In the genomic region with DNA sequence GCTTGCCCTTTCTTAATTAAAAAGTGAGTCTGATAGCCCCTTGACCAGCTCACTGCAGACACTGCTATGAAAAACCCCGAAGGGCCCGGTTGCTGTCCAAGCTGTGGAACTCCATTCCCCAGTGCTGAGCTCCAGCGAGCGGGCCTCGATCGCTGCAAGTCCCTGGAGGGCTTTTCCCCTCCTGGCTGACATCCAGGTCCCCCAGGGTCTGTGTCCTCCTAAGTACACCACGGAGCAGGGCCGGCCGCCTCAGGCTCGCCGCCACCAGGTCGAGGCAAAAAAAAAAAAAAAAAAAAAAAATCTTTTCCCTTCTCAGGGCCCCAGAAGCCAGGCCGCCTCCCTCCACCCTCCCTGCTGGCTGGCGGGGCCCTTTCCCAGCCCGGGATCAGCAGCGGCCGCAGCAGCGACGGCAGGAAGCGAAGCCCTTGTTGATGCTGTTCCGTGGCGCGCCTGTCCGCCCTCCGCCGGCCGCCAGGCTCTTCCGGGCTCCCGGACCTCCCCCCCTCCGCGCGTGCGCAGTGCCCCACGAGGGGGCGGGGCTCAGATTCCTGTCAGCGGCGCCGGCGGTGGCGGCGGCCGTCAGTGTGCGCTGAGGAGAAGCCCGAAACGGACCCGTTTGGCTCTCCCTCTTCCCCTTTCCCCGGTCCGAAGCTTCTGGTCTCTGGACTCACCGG, we compare ENCODE assay signal across 8 mouse cellular contexts. TPM values are rescaled to one million over a fixed set of nuclear protein-coding genes. Genes with fewer than 3 reads are reported as not detected.
DNase-seq lines count a peak whose midpoint lies in the region; ATAC-seq lines count a peak whose summit lies in the region.

TSS of gene Nfat5 (plus strand) at position 543 of the 674 bp plus-strand sequence.

- WGBS in heart, embryonic 14.5 days, result 0% methylated on average over 46 of the region's 49 CpGs
- WGBS in liver, embryonic 13.5 days (ENCODE audit: insufficient replicate concordance), result under 1% methylated on average over 49 of the region's 49 CpGs
- 0% methylated on average over 49 of the region's 49 CpGs for WGBS in stomach, embryonic 16.5 days

- peak within 1 kb of the TSS; percentile 89 for H3K4me3 ChIP-seq in brown adipose tissue, adult 24 weeks (ENCODE audit: insufficient read depth, low read depth, low read length)
- peak within 1 kb of the TSS; percentile 77 to 97 for H3K4me3 ChIP-seq in heart, embryonic 14.5 days (ENCODE audit: control insufficient read depth in 1 of 2, insufficient read depth in 1 of 2, low read depth in 1 of 2, low read length in 2 of 2)
- H3K4me3 ChIP-seq in liver, embryonic 13.5 days (replicated peaks), result peak within 1 kb of the TSS; percentile 96
- H3K4me3 ChIP-seq in stomach, embryonic 16.5 days (replicated peaks; ENCODE audit: low read length), result peak within 1 kb of the TSS; percentile 98

- H3K27ac ChIP-seq in brown adipose tissue, adult 24 weeks (replicated peaks; ENCODE audit: low read depth, low read length), result peak within 1 kb of the TSS; percentile 86
- peak within 1 kb of the TSS; percentile 96 to 97 for H3K27ac ChIP-seq in heart, embryonic 14.5 days (replicated peaks in 1 of 2; ENCODE audit: control insufficient read depth in 1 of 2, insufficient read depth in 1 of 2, low read depth in 2 of 2, low read length in 2 of 2)
- peak within 1 kb of the TSS; percentile 92 for H3K27ac ChIP-seq in liver, embryonic 13.5 days
- peak within 1 kb of the TSS; percentile 97 for H3K27ac ChIP-seq in stomach, embryonic 16.5 days (ENCODE audit: low read length)

- peak; percentile 93 for ATAC-seq in heart, embryonic 14.5 days (ENCODE audit: insufficient number of reproducible peaks, insufficient read depth, low FRiP score, low read depth)
- peak; percentile 93 for ATAC-seq in liver, embryonic 13.5 days (ENCODE audit: low read depth)
- peak; percentile 96 for ATAC-seq in stomach, embryonic 16.5 days (ENCODE audit: insufficient read depth, low FRiP score)

- no peaks in the 10 kb centered on the region for H3K4me1 ChIP-seq in brown adipose tissue, adult 24 weeks (ENCODE audit: control insufficient read depth, insufficient read depth, insufficient read length, low read length)
- peaks cover 0 to 15% of the 10 kb centered on the region in 2 experiments; a peak in 2 of 4 replicates for H3K4me1 ChIP-seq in heart, embryonic 14.5 days (ENCODE audit: control insufficient read depth in 2 of 2, insufficient read depth in 2 of 2, low read length in 2 of 2)
- H3K4me1 ChIP-seq in liver, embryonic 13.5 days (replicated peaks), result peaks cover 26% of the 10 kb centered on the region
- H3K4me1 ChIP-seq in stomach, embryonic 16.5 days (ENCODE audit: control insufficient read depth, insufficient read depth, low read length), result peaks cover 11% of the 10 kb centered on the region

- peak within 1 kb of the TSS; percentile 67 for H3K4me2 ChIP-seq in heart, embryonic 14.5 days (ENCODE audit: low read length)
- H3K4me2 ChIP-seq in liver, embryonic 13.5 days, result peak within 1 kb of the TSS; percentile 88
- H3K4me2 ChIP-seq in stomach, embryonic 16.5 days (ENCODE audit: low read depth, low read length), result peak within 1 kb of the TSS; percentile 65

- peak; percentile 95 for DNase-seq in CD4-positive, CD25-positive, alpha-beta regulatory T cell, adult 2 months (ENCODE audit: low read depth, low spot score)
- peak; percentile 82 for DNase-seq in fibroblast of lung, adult 2 months (ENCODE audit: low read depth)
- DNase-seq in kidney, postnatal 14 days, result peak; percentile 98
- peak; percentile 95 for DNase-seq in liver, embryonic 13.5 days
- peak; percentile 99 for DNase-seq in neural tube, embryonic 10.5 days (ENCODE audit: extremely low spot score, low spot score)

- H3K27me3 ChIP-seq in heart, embryonic 14.5 days (ENCODE audit: control insufficient read depth, insufficient read depth, low read length), result no peaks in the 10 kb centered on the region
- no peaks in the 10 kb centered on the region for H3K27me3 ChIP-seq in liver, embryonic 13.5 days
- no peaks in the 10 kb centered on the region for H3K27me3 ChIP-seq in stomach, embryonic 16.5 days (ENCODE audit: control insufficient read depth, insufficient read depth, low read length)

- 0 out of 2 replicates have a peak, but pooled peaks cover 3% of the 10 kb centered on the region for H3K36me3 ChIP-seq in heart, embryonic 14.5 days (ENCODE audit: control insufficient read depth, insufficient read depth, low read length)
- H3K36me3 ChIP-seq in liver, embryonic 13.5 days, result no peaks in the 10 kb centered on the region
- no peaks in the 10 kb centered on the region for H3K36me3 ChIP-seq in stomach, embryonic 16.5 days (ENCODE audit: control insufficient read depth, insufficient read depth, low read length)

- peak within 1 kb of the TSS; percentile 99 for H3K9ac ChIP-seq in heart, embryonic 14.5 days (ENCODE audit: low read length)
- peak within 1 kb of the TSS; percentile 97 for H3K9ac ChIP-seq in liver, embryonic 13.5 days
- H3K9ac ChIP-seq in stomach, embryonic 16.5 days (ENCODE audit: low read length), result peak within 1 kb of the TSS; percentile 98

- H3K9me3 ChIP-seq in heart, embryonic 14.5 days (ENCODE audit: control insufficient read depth, low read length), result no peaks in the 10 kb centered on the region
- H3K9me3 ChIP-seq in liver, embryonic 13.5 days (replicated peaks), result no peaks in the 10 kb centered on the region
- H3K9me3 ChIP-seq in stomach, embryonic 16.5 days (replicated peaks; ENCODE audit: control insufficient read depth, low read length), result no peaks in the 10 kb centered on the region

RNA-seq across cellular contexts. Expression of gene Nfat5, which starts in this region (rescaled TPM):
- 9.1 and 13.8 TPM in 2 replicates for polyA plus RNA-seq in brown adipose tissue, adult 24 weeks (2012; ENCODE audit: insufficient read depth, insufficient read length, missing spikeins)
- 14.9 and 15.6 TPM in 2 replicates for polyA plus RNA-seq in heart, embryonic 14.5 days (2014; fragmentation: Nextera tagmentation; extraction: Ambion mirVana)
- polyA plus RNA-seq in liver, embryonic 13.5 days (2015; fragmentation: Nextera tagmentation; extraction: Ambion mirVana), result 1.5 TPM in 2 replicates
- polyA plus RNA-seq in stomach, embryonic 16.5 days (2015; fragmentation: Nextera tagmentation; extraction: Ambion mirVana), result 9.0 and 11.7 TPM in 2 replicates

Comparison
In these comparisons a context has a peak if more than half of its experiments do, and no peak if none do; other contexts are left out.
1. Peak in every context shown above with its lines: DNase-seq, ATAC-seq, H3K4me3 ChIP-seq and H3K27ac ChIP-seq.